Mouse (Mus musculus): ENCODE data around the gene Hnrnph3. TPM values are rescaled to one million over a fixed set of nuclear protein-coding genes. Genes with fewer than 3 reads are reported as not detected.
A peak's percentile ranks its signal among the peaks of the same experiment; 100 is the strongest.

Hnrnph3 gene
- polyA plus RNA-seq, 1 experiment from 2014 or later = 140 TPM

DNA sequence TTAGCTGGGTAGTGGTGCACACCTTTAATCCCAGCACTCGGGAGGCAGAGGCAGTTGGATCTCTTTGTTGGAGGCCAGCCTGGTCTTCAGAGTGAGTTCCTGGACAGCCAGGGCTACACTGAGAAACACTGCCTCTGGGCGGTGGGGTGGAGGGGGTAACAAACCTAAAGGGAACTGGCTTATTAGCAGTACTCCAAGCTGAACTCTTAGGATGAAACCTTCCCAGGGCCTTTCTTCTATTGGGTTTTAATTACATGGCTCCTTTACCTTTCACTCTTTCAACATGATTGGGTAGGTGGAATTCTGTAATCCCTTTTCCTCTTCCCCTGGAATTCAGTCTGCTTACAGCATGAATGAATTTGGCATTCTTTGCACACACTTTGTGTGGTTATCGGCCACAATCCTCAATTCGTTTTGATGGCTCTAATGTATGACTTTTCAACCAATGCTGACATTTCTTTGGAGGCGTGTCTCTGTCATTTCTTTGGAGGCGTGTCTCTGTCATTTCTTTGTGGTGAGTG, 1.5 kb upstream of the Hnrnph3 start:
- H3K9ac ChIP-seq (ENCODE audit: low read depth, low read length) = peak overlapping the region; percentile 7; the same call in 1 of the 2 replicates
- H3K27me3 ChIP-seq (ENCODE audit: control insufficient read depth, insufficient read depth, low read depth, low read length) = no peaks in the 10 kb centered on the region
- H3K36me3 ChIP-seq (ENCODE audit: control insufficient read depth, insufficient read depth, low read length) = no peaks in the 10 kb centered on the region
- peak overlapping the region; percentile 74 for H3K4me2 ChIP-seq (ENCODE audit: low read length)
- ATAC-seq = no peak
- peak overlapping the region; percentile 100 for H3K27ac ChIP-seq (ENCODE audit: low read length)
- no peaks in the 10 kb centered on the region for H3K9me3 ChIP-seq (replicated peaks; ENCODE audit: control insufficient read depth, low read length, poor library complexity, severe bottlenecking)
- peaks cover 47% of the 10 kb centered on the region for H3K4me1 ChIP-seq (ENCODE audit: control insufficient read depth, insufficient read depth, low read length)
- peak overlapping the region; percentile 96 for H3K4me3 ChIP-seq (ENCODE audit: low read depth, low read length)
- WGBS = 7% methylated on average over 6 of the region's 6 CpGs

DNA sequence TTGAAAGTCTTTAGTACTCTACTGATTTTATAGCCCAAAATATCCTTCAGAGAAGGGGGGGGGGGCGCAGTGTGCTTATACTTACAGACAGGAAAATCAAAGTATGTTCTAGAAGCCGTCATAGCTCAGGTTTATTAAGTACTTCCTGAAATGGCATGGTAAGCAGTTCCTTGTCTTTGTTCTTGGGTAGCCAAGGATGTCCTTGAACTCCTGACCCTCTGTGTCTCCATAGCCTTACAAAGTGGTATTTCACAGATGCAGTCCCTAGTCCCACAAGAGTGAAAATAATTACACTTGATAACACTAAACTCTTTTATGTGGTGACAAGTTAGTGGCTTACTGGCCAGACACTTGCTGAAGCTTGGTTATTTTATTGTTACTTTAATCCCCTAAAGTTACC, 999 bp upstream of the Hnrnph3 start:
- peaks cover 53% of the 10 kb centered on the region for H3K4me1 ChIP-seq (ENCODE audit: control insufficient read depth, insufficient read depth, low read length)
- H3K27me3 ChIP-seq (ENCODE audit: control insufficient read depth, insufficient read depth, low read depth, low read length) = no peaks in the 10 kb centered on the region
- H3K27ac ChIP-seq (ENCODE audit: low read length) = peak overlapping the region; percentile 100
- peak overlapping the region; percentile 74 for H3K4me2 ChIP-seq (ENCODE audit: low read length)
- WGBS = 22% methylated on average over 2 of the region's 2 CpGs
- no peaks in the 10 kb centered on the region for H3K9me3 ChIP-seq (replicated peaks; ENCODE audit: control insufficient read depth, low read length, poor library complexity, severe bottlenecking)
- peak overlapping the region; percentile 78 for H3K9ac ChIP-seq (ENCODE audit: low read depth, low read length)
- peak overlapping the region; percentile 96 for H3K4me3 ChIP-seq (ENCODE audit: low read depth, low read length)
- H3K36me3 ChIP-seq (ENCODE audit: control insufficient read depth, insufficient read depth, low read length) = no peaks in the 10 kb centered on the region
- ATAC-seq = no peak

DNA sequence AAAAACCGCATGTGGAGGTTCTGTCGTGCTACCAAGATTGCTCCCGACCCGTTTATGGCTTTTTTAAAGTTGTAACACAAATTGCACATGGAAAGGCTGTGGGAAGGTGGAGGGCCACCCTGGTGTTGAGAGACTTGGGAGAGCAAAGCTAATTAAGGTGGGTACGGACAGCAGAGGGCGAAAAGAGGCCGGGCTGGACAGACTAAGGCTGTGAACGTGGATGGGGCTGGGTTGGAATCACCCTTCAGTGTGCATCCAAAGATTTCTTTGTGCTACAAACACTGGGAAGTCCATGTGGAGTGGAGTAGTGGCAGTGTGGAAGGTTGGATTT, 528 bp upstream of the Hnrnph3 start:
- H3K4me1 ChIP-seq (ENCODE audit: control insufficient read depth, insufficient read depth, low read length) = peaks cover 56% of the 10 kb centered on the region
- no peaks in the 10 kb centered on the region for H3K27me3 ChIP-seq (ENCODE audit: control insufficient read depth, insufficient read depth, low read depth, low read length)
- H3K9ac ChIP-seq (ENCODE audit: low read depth, low read length) = peak overlapping the region; percentile 78
- H3K9me3 ChIP-seq (replicated peaks; ENCODE audit: control insufficient read depth, low read length, poor library complexity, severe bottlenecking) = no peaks in the 10 kb centered on the region
- peak; percentile 61 for ATAC-seq
- 0% methylated on average over 8 of the region's 8 CpGs for WGBS
- H3K36me3 ChIP-seq (ENCODE audit: control insufficient read depth, insufficient read depth, low read length) = no peaks in the 10 kb centered on the region
- H3K4me2 ChIP-seq (ENCODE audit: low read length) = peak overlapping the region; percentile 74
- peak overlapping the region; percentile 96 for H3K4me3 ChIP-seq (ENCODE audit: low read depth, low read length)
- peak overlapping the region; percentile 100 for H3K27ac ChIP-seq (ENCODE audit: low read length)

DNA sequence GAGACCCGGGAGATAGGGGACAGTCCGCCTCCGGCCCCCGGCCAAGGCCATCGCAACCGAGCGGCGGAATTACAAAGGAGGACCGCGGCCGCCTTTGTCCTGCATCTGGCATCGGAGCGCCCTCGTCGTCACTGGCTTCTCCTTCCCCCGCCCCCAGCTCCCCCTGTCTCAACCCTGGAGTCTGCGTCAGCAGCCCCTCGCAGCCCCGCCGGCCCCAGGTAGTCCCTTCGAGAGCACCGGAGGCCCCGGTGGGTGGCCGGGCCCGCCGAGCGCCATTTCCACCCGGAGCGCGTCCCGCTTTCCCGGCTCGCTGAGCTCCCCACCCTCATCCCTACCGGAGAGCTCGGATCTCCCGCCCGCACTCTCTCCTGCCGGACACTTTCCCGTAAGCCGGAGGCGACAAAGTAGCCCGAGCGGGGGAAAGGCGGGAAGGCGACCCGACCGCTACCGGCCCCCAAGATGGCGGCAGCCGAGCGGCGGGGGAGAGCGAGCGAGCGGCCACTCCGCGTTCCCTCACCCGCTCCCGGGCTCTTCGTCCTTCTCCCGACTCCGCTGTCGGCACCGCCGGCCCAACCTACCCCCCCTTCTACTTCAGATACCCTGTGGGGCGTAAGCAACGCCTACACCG, 782 bp downstream of the Hnrnph3 start:
- ATAC-seq = peak; percentile 46
- WGBS = under 1% methylated on average over 66 of the region's 68 CpGs
- peaks cover 55% of the 10 kb centered on the region for H3K4me1 ChIP-seq (ENCODE audit: control insufficient read depth, insufficient read depth, low read length)

DNA sequence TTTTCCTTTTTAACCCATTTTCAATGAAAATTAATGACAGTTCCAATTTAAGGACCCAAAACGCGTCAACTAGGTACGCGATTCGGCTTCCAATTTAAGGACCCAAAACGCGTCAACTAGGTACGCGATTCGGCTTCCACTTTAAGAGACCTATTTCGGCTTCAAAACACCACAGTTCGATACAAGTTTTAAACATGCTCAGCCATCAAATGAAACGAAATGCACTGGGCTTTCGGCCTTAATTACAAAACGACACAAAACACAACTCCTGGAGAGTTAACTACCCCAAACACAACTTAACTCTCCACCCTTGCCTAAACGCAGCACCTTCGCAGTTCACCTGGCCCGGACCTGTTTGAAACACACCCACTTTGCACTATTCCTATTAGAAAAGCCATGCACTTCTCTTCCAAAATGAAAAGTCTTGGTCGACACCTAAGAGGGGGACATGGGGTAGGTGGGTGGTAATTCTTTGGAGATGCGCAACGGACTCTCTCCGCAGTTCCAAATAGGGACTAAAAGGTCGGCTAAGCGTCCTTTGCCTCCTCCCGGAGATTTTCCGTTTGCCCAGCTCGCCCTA, 1.4 kb downstream of the Hnrnph3 start:
- Histone ChIP-seq H3K36me3 (ENCODE audit: control insufficient read depth, insufficient read depth, low read length) (peaks cover 3% of the 10 kb centered on the region; the same call in 1 of the 2 replicates), H3K4me3 (ENCODE audit: low read depth, low read length) (peak overlapping the region; percentile 96), H3K27me3 (ENCODE audit: control insufficient read depth, insufficient read depth, low read depth, low read length) (no peaks in the 10 kb centered on the region), H3K27ac (ENCODE audit: low read length) (peak overlapping the region; percentile 100), H3K9me3 (replicated peaks; ENCODE audit: control insufficient read depth, low read length, poor library complexity, severe bottlenecking) (no peaks in the 10 kb centered on the region), H3K4me1 (ENCODE audit: control insufficient read depth, insufficient read depth, low read length) (peaks cover 55% of the 10 kb centered on the region), H3K9ac (ENCODE audit: low read depth, low read length) (peak overlapping the region; percentile 98), H3K4me2 (ENCODE audit: low read length) (peak overlapping the region; percentile 71)
- WGBS = under 1% methylated on average over 27 of the region's 27 CpGs
- no peak for ATAC-seq

More for the DNA sequence above, 782 bp downstream of the Hnrnph3 start:
- peak overlapping the region; percentile 96 for H3K4me3 ChIP-seq (ENCODE audit: low read depth, low read length)
- no peaks in the 10 kb centered on the region for H3K36me3 ChIP-seq (ENCODE audit: control insufficient read depth, insufficient read depth, low read length)
- H3K9me3 ChIP-seq (replicated peaks; ENCODE audit: control insufficient read depth, low read length, poor library complexity, severe bottlenecking) = no peaks in the 10 kb centered on the region
- peak overlapping the region; percentile 71 for H3K4me2 ChIP-seq (ENCODE audit: low read length)
- peak overlapping the region; percentile 100 for H3K27ac ChIP-seq (ENCODE audit: low read length)
- H3K9ac ChIP-seq (ENCODE audit: low read depth, low read length) = peak overlapping the region; percentile 98
- H3K27me3 ChIP-seq (ENCODE audit: control insufficient read depth, insufficient read depth, low read depth, low read length) = no peaks in the 10 kb centered on the region

DNA sequence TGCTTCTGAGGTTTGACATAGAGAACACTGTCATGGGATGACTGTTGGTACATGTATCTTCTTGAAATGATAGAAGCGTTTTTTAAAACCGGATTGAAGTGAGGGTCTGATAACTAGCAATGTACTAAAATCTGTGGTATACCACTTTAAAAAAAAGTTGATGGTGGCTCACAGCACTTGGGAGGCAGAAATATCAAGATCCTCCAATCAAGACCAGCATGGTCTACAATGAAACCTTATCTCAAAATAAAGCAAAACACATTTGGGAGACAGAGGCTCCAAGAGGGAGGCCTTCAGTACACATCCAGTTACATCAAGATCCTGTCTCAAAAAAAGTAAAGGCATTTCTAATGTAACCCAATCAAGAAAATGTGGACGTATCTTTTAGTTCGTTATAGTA, 2.3 kb downstream of the Hnrnph3 start:
- Histone ChIP-seq H3K4me1 (ENCODE audit: control insufficient read depth, insufficient read depth, low read length) (peaks cover 47% of the 10 kb centered on the region), H3K4me3 (ENCODE audit: low read depth, low read length) (peak overlapping the region; percentile 96)
- 25% methylated on average over 4 of the region's 4 CpGs for WGBS

DNA sequence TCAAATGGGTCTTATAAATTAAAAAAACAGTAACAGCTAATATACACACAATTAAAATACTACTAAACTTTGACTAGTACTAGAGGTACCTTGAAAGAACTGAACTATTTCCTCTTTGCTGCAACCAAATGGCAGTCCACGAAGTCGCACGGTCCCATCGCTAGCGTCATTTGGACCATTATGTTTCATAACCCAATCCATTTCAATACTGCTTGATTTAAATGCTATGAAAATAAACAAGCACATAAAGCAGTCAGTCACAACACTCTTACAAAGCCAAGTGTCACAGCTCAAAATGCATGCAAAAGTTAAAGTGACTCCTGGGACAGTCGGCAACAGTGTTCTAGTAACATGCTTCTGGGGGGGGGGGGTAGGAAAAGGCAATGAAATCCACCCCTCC, 4.7 kb downstream of the Hnrnph3 start:
- Histone ChIP-seq H3K9me3 (replicated peaks; ENCODE audit: control insufficient read depth, low read length, poor library complexity, severe bottlenecking) (no peaks in the 10 kb centered on the region), H3K27ac (ENCODE audit: low read length) (no peak overlapping the region), H3K9ac (ENCODE audit: low read depth, low read length) (no peak overlapping the region), H3K27me3 (ENCODE audit: control insufficient read depth, insufficient read depth, low read depth, low read length) (no peaks in the 10 kb centered on the region), H3K36me3 (ENCODE audit: control insufficient read depth, insufficient read depth, low read length) (peaks cover 11% of the 10 kb centered on the region), H3K4me3 (ENCODE audit: low read depth, low read length) (no peak overlapping the region), H3K4me2 (ENCODE audit: low read length) (no peak overlapping the region), H3K4me1 (ENCODE audit: control insufficient read depth, insufficient read depth, low read length) (peaks cover 31% of the 10 kb centered on the region)
- no peak for ATAC-seq
- 80% methylated on average over 6 of the region's 6 CpGs for WGBS

More for the DNA sequence above, 2.3 kb downstream of the Hnrnph3 start:
- no peaks in the 10 kb centered on the region for H3K27me3 ChIP-seq (ENCODE audit: control insufficient read depth, insufficient read depth, low read depth, low read length)
- H3K4me2 ChIP-seq (ENCODE audit: low read length) = peak overlapping the region; percentile 71
- H3K36me3 ChIP-seq (ENCODE audit: control insufficient read depth, insufficient read depth, low read length) = peaks cover 3% of the 10 kb centered on the region; the same call in 1 of the 2 replicates
- H3K9ac ChIP-seq (ENCODE audit: low read depth, low read length) = peak overlapping the region; percentile 98; the same call in 1 of the 2 replicates
- no peak overlapping the region for H3K27ac ChIP-seq (ENCODE audit: low read length)
- no peaks in the 10 kb centered on the region for H3K9me3 ChIP-seq (replicated peaks; ENCODE audit: control insufficient read depth, low read length, poor library complexity, severe bottlenecking)
- ATAC-seq = no peak

DNA sequence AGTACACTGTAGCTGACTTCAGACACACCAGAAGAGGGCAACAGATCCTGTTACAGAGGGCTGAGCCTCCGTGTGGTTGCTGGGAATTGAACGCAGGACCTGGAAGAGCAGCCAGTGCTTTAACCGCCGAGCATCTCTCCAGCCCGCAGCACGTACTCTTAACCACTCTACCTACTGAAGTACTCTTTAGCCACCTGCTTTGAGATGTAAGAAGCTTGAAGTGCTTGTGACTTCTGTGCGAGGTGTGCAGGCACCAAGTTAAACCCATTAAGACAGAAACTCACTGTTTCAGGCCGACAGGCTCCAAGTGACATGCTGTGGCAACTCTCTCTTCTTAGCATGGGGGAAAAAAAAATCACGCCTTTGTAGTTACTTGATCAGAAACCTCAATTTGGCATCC, 9.8 kb downstream of the Hnrnph3 start:
- no peaks in the 10 kb centered on the region for H3K27me3 ChIP-seq (ENCODE audit: control insufficient read depth, insufficient read depth, low read depth, low read length)
- no peak overlapping the region for H3K9ac ChIP-seq (ENCODE audit: low read depth, low read length)
- ATAC-seq = no peak
- H3K4me2 ChIP-seq (ENCODE audit: low read length) = no peak overlapping the region
- peaks cover 4% of the 10 kb centered on the region for H3K4me1 ChIP-seq (ENCODE audit: control insufficient read depth, insufficient read depth, low read length)
- no peak overlapping the region for H3K27ac ChIP-seq (ENCODE audit: low read length)
- H3K9me3 ChIP-seq (replicated peaks; ENCODE audit: control insufficient read depth, low read length, poor library complexity, severe bottlenecking) = no peaks in the 10 kb centered on the region
- H3K36me3 ChIP-seq (ENCODE audit: control insufficient read depth, insufficient read depth, low read length) = peaks cover 35% of the 10 kb centered on the region
- WGBS = 80% methylated on average over 9 of the region's 9 CpGs
- H3K4me3 ChIP-seq (ENCODE audit: low read depth, low read length) = no peak overlapping the region

DNA sequence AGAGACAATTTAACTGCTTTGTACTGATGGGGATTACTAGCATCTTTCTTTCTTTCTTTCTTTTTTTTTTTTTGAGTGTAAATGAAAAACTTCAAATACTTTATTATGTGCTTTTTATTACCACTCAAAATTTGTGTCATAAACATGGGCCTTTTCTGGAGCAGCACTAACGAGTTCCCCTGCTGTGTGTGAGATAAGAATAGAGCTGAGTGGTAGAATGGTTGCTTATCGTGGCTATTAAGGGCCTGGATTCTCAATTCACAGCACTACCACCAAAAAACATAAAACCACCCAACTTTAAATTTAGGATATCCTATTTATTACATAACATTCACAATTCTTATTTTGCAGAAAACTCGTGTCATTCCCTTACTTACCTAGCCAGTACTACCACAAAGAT, 10.5 kb downstream of the Hnrnph3 start:
- Histone ChIP-seq H3K4me1 (ENCODE audit: control insufficient read depth, insufficient read depth, low read length) (no peaks in the 10 kb centered on the region; the same call in 1 of the 2 replicates), H3K9me3 (replicated peaks; ENCODE audit: control insufficient read depth, low read length, poor library complexity, severe bottlenecking) (no peaks in the 10 kb centered on the region), H3K27ac (ENCODE audit: low read length) (no peak overlapping the region), H3K4me3 (ENCODE audit: low read depth, low read length) (no peak overlapping the region), H3K9ac (ENCODE audit: low read depth, low read length) (no peak overlapping the region), H3K27me3 (ENCODE audit: control insufficient read depth, insufficient read depth, low read depth, low read length) (no peaks in the 10 kb centered on the region), H3K36me3 (ENCODE audit: control insufficient read depth, insufficient read depth, low read length) (peaks cover 35% of the 10 kb centered on the region), H3K4me2 (ENCODE audit: low read length) (no peak overlapping the region)
- no peak for ATAC-seq
- 78% methylated on average over 3 of the region's 3 CpGs for WGBS
